Mouse (Mus musculus): ENCODE measurements at regions not wholly inside any gene's neighbourhood (a gene's known extent, or its start where the extent isn't known, plus 50 kb on each side); places are given as distances from the start of the nearest gene placed in this dataset.

DNA sequence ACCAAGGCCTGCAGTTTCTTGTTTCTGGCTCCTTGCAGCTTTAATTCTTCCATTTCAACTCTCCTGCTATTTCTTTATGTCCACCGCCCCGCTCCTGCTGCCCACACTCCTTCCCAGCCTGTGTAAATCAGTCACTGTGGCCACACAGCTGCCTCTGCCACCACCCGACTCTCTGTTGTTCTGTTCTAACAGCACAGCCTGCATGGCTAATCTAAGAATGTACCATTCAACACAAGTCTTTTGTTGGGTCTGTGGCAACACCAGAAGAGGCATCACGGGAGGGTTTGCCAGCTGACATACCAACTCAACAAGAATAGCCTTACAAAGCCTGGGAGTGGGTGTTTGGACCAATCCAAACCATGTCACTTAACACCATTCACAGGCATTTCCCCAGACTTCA is 264.9 kb upstream of the Pum3 start:
- WGBS, result 65% methylated on average over 4 of the region's 4 CpGs
- H3K4me2 ChIP-seq (replicated peaks), result no peak overlapping the region
- H3K4me1 ChIP-seq (replicated peaks), result 0 out of 2 replicates have a peak, but pooled peaks cover 4% of the 10 kb centered on the region
- no peaks in the 10 kb centered on the region for H3K36me3 ChIP-seq
- no peak for ATAC-seq
- H3K9ac ChIP-seq (replicated peaks), result no peak overlapping the region
- H3K4me3 ChIP-seq (replicated peaks), result no peak overlapping the region
- H3K9me3 ChIP-seq, result no peaks in the 10 kb centered on the region
- no peaks in the 10 kb centered on the region for H3K27me3 ChIP-seq
- H3K27ac ChIP-seq, result no peak overlapping the region

DNA sequence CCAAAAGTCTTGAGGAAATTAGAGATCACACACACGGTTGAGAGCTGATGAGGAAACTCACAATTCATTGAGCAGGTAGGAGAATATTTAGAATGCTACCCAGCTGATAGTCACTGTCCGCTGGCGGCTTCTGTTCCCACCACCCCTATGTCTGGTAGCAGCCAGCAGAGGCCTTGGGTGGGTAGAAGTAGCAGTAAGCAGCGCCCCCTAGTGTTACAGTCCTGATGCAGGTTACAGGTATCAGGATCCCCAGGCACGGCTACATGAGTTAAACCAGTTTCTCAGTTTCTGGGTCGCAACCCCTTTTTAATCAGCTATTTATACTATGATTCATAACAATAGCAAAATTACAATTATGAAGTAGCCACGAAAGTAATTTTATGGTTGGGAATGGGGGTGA is 264.1 kb upstream of the Pum3 start:
- 0 out of 2 replicates have a peak, but pooled peaks cover 4% of the 10 kb centered on the region for H3K4me1 ChIP-seq (replicated peaks)
- no peaks in the 10 kb centered on the region for H3K36me3 ChIP-seq
- no peaks in the 10 kb centered on the region for H3K27me3 ChIP-seq
- WGBS, result 77% methylated on average over 7 of the region's 7 CpGs
- H3K4me2 ChIP-seq (replicated peaks), result no peak overlapping the region
- no peak overlapping the region for H3K9ac ChIP-seq (replicated peaks)
- no peak overlapping the region for H3K27ac ChIP-seq
- no peaks in the 10 kb centered on the region for H3K9me3 ChIP-seq
- no peak for ATAC-seq
- no peak overlapping the region for H3K4me3 ChIP-seq (replicated peaks)

DNA sequence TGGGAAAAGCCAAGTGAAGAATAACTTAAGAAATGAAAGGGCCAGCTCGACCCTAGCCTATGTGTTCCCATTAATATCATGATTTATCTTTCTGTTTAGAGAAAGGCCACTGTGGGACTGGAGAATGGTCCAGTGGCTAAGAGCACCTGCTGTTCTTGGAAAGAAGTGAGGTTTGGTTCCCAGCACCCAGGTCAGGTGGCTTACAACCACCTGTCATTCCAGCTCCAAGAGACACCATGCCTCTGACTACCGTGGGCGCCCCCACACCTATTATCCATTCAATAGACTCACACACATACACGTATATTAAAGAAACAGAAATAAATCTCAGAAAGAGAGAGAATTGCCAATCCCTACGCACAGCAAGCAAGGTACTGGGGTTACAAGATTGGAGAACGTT is 263.3 kb upstream of the Pum3 start:
- Histone ChIP-seq H3K4me1 (replicated peaks) (0 out of 2 replicates have a peak, but pooled peaks cover 4% of the 10 kb centered on the region), H3K9me3 (no peaks in the 10 kb centered on the region), H3K27ac (no peak overlapping the region), H3K27me3 (no peaks in the 10 kb centered on the region), H3K4me3 (replicated peaks) (no peak overlapping the region), H3K4me2 (replicated peaks) (no peak overlapping the region), H3K36me3 (no peaks in the 10 kb centered on the region), H3K9ac (replicated peaks) (no peak overlapping the region)
- ATAC-seq, result no peak
- 94% methylated on average over 6 of the region's 6 CpGs for WGBS

DNA sequence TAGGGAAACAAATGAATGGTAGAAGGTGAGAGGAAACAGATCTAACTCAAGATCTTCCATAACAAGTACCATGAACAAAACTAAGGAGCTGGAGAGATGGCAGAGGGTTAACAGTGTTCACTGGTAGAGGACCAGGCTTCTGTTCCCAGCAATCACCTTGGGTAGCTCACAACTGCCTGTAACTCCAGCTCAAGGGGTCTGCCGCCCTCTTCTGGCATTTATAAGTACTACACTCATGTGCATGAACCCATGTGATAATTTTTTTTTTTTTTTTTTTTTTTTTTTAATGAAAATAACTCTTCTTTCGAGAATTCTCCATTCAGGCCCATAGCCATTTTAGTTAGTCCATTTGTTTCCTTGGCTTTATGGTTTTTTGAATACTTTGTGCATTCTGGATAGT is 253.8 kb upstream of the Pum3 start:
- Histone ChIP-seq H3K4me3 (replicated peaks) (no peak overlapping the region), H3K36me3 (no peaks in the 10 kb centered on the region), H3K9ac (replicated peaks) (no peak overlapping the region), H3K27me3 (no peaks in the 10 kb centered on the region), H3K27ac (no peak overlapping the region), H3K4me2 (replicated peaks) (no peak overlapping the region), H3K9me3 (peaks cover 8% of the 10 kb centered on the region; the same call in 1 of the 2 replicates), H3K4me1 (replicated peaks) (no peaks in the 10 kb centered on the region)
- 45% methylated on average over 2 of the region's 2 CpGs for WGBS
- no peak for ATAC-seq

DNA sequence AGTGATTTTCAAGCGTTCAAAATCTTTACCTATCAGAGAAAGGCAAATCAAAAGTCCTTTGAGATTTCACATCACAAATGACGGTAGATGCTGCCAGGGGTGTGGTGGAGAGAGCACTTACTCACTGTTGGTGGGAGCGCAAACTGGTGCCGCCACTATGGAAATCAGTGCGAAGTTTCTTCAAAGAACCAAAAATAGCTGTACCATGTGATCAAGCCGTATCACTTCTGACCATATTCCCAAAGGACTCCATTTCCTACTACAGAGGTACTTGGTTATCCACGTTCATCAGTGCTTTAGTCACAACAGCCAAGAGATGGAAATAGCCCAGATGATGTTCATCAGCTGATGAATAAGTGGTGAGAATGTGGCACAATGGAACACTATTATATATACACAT is 249.8 kb upstream of the Pum3 start:
- no peaks in the 10 kb centered on the region for H3K4me1 ChIP-seq (replicated peaks)
- H3K27ac ChIP-seq, result no peak overlapping the region
- H3K9ac ChIP-seq (replicated peaks), result no peak overlapping the region
- H3K27me3 ChIP-seq, result no peaks in the 10 kb centered on the region
- H3K4me3 ChIP-seq (replicated peaks), result no peak overlapping the region
- H3K36me3 ChIP-seq, result no peaks in the 10 kb centered on the region
- 85% methylated on average over 7 of the region's 7 CpGs for WGBS
- 0 out of 2 replicates have a peak, but pooled peaks cover 4% of the 10 kb centered on the region for H3K9me3 ChIP-seq
- H3K4me2 ChIP-seq (replicated peaks), result no peak overlapping the region
- ATAC-seq, result no peak

DNA sequence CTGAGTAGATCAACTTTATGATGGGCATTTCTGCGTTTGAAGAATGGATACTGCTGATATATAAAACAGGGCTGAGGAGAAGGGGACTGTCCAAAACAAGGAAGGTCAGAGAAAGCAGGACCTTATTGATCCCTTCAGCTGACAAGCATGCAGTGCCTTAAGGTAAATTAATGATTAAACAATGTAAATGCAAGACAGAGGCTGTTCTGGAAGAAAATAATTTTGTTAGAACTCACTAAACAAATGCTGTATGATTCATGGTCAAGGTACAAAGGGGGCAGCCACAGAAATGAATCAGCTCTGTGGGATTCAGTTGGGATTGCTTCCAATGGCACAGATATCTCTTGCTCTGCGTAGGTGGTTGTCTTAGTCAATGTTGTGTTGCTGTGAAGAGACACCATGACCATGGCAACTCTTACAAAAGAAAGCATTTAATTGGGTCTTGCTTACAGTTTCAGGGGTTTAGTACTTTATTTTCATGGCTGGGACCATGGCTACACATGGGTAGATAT is 243.1 kb upstream of the Pum3 start:
- Histone ChIP-seq H3K4me2 (replicated peaks) (no peak overlapping the region), H3K36me3 (no peaks in the 10 kb centered on the region), H3K9me3 (no peaks in the 10 kb centered on the region), H3K9ac (replicated peaks) (no peak overlapping the region), H3K27ac (no peak overlapping the region), H3K4me1 (replicated peaks) (no peaks in the 10 kb centered on the region), H3K4me3 (replicated peaks) (no peak overlapping the region), H3K27me3 (no peaks in the 10 kb centered on the region)
- WGBS, result 85% methylated on average over 2 of the region's 2 CpGs
- ATAC-seq, result no peak

DNA sequence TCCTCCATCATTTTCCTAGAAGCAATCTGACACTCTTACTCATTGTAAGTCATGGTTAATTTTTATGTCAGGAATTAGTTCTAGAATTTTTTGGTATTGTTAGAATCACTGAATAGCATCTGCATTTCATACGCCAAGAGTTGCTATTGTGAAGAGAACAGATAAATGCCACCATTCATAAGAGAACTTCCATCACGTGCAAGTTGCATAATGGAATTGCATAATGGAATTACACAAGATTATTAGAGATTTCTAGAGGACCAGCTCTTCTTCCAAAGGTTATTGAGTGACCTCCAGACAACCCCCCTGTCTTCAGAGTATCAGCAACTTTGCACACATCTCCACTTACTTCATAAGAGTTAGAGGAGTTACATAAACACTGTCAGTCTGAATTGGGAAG is 233.7 kb upstream of the Pum3 start:
- Histone ChIP-seq H3K4me1 (replicated peaks) (no peaks in the 10 kb centered on the region), H3K4me2 (replicated peaks) (no peak overlapping the region), H3K9me3 (no peaks in the 10 kb centered on the region), H3K9ac (replicated peaks) (no peak overlapping the region), H3K27me3 (no peaks in the 10 kb centered on the region), H3K27ac (no peak overlapping the region), H3K36me3 (no peaks in the 10 kb centered on the region), H3K4me3 (replicated peaks) (no peak overlapping the region)
- WGBS, result 48% methylated on average over 2 of the region's 2 CpGs
- no peak for ATAC-seq

DNA sequence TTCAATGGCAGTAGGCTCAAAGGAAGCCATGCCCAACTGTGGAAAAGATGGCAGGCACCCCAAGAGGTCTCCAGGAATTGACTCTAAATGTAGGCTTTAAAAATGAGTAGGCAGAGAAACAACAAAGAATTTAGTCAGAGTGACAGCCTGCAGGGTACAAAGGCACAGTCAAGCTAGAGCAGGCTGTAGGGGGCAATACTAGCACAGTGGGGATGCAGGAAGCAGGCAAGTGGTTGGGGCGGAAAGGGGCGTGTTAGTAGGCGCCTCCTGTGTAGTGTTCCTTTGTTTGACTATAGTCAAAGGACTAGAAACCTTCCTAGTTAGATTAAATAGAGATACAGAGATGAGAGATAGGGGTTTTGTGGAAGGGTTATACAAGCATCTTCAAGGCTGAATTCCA is 211.4 kb upstream of the Pum3 start:
- WGBS, result 29% methylated on average over 3 of the region's 3 CpGs
- H3K4me3 ChIP-seq (replicated peaks), result no peak overlapping the region

DNA sequence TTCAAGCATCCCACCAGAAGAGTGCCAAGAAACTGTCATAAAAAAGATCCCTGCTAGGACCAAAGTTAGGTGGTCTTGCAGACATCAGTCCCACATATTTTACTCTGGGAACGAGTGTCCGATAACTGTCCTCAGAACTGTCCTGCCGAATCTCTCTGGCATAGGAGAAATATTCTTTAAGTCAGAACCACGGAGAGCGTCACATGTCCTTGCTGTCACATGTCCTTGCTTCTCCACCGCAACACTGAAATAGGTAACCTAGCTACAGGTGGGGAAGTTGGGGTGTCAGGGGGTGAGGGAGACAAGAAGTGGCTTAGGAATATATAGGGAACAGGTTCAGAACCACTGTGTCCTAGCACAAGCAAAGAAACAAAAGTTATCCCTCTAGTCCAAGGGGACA is 203.5 kb upstream of the Pum3 start:
- Histone ChIP-seq H3K36me3 (no peaks in the 10 kb centered on the region), H3K4me3 (replicated peaks) (no peak overlapping the region), H3K9me3 (no peaks in the 10 kb centered on the region), H3K4me2 (replicated peaks) (no peak overlapping the region), H3K27me3 (no peaks in the 10 kb centered on the region), H3K27ac (no peak overlapping the region), H3K4me1 (replicated peaks) (no peaks in the 10 kb centered on the region), H3K9ac (replicated peaks) (no peak overlapping the region)
- no peak for ATAC-seq
- 84% methylated on average over 6 of the region's 6 CpGs for WGBS

More for the DNA sequence above, 211.4 kb upstream of the Pum3 start:
- Histone ChIP-seq H3K27me3 (no peaks in the 10 kb centered on the region), H3K36me3 (no peaks in the 10 kb centered on the region), H3K9me3 (no peaks in the 10 kb centered on the region), H3K4me2 (replicated peaks) (no peak overlapping the region), H3K9ac (replicated peaks) (no peak overlapping the region), H3K4me1 (replicated peaks) (no peaks in the 10 kb centered on the region), H3K27ac (no peak overlapping the region)
- ATAC-seq, result no peak

DNA sequence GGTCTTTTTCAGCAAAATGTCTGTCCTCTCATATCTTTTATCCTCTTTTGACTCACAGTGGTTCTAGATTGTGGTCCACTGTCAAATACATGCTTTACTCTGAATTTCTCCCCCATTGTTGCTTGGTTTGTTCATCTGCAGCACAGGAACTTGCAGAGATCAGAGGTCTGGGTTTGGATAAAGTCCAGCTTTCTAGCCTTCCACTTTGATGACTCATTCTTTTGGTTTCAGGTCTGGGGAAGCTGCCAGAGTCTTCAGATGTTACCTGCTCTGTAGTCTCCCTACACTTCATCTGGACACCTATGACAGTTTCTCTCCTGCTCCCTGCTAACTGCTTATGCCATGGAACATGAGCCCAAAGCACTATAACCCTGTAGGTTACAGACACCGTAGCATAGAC is 198.0 kb upstream of the Pum3 start:
- Histone ChIP-seq H3K9ac (replicated peaks) (no peak overlapping the region), H3K4me1 (replicated peaks) (no peaks in the 10 kb centered on the region), H3K4me3 (replicated peaks) (no peak overlapping the region), H3K9me3 (no peaks in the 10 kb centered on the region), H3K27me3 (no peaks in the 10 kb centered on the region), H3K4me2 (replicated peaks) (no peak overlapping the region), H3K27ac (no peak overlapping the region), H3K36me3 (no peaks in the 10 kb centered on the region)
- WGBS, result 92% methylated on average over 1 of the region's 1 CpGs
- ATAC-seq, result no peak

DNA sequence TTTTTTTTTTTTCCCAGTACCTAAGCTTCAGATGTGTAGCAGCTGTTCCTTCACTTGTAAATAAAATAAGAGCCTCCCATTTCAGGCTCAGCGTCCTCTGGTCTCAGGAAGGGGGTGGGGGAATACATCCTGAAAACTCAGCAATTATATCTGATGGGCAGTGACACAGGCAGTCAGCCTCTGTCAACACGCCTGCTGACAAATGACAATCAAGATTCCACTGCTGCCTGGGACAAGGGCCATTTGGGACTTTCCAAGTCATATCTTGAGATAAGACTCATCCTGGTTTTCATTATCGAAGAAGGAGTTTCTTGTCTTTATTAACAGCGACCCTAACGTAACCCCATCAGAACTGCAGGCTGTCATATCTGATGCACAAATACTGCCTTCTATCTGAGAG is 187.9 kb upstream of the Pum3 start:
- H3K36me3 ChIP-seq, result no peaks in the 10 kb centered on the region
- no peak overlapping the region for H3K4me3 ChIP-seq (replicated peaks)
- no peaks in the 10 kb centered on the region for H3K27me3 ChIP-seq
- 0 out of 2 replicates have a peak, but pooled peaks cover 3% of the 10 kb centered on the region for H3K4me1 ChIP-seq (replicated peaks)
- ATAC-seq, result no peak
- H3K9ac ChIP-seq (replicated peaks), result no peak overlapping the region
- no peaks in the 10 kb centered on the region for H3K9me3 ChIP-seq
- no peak overlapping the region for H3K27ac ChIP-seq
- WGBS, result 72% methylated on average over 5 of the region's 5 CpGs
- no peak overlapping the region for H3K4me2 ChIP-seq (replicated peaks)

DNA sequence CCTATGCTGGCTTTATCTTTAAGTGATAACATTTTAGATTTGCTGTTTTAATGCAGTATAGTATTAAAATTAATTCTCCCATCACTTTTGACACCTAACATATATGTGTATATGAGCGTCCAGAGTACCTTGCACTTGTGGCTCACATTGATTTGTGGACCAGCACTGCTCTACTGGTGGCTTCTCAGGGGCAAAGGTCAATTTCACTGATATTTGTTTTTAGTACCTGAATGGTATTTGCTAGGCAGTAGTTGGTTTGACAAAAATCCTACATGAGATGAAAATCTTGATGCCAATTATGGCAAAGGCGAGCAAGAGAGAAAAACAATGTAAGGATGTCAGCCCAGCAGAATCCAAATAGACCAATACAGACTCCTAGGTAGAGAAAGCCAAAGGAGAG is 177.3 kb upstream of the Pum3 start:
- no peaks in the 10 kb centered on the region for H3K27me3 ChIP-seq
- H3K27ac ChIP-seq, result no peak overlapping the region
- 88% methylated on average over 2 of the region's 2 CpGs for WGBS
- no peaks in the 10 kb centered on the region for H3K36me3 ChIP-seq
- peaks cover 5% of the 10 kb centered on the region; the same call in 1 of the 2 replicates for H3K4me1 ChIP-seq (replicated peaks)
- no peak overlapping the region for H3K4me3 ChIP-seq (replicated peaks)
- ATAC-seq, result no peak
- no peak overlapping the region for H3K9ac ChIP-seq (replicated peaks)
- no peak overlapping the region for H3K4me2 ChIP-seq (replicated peaks)
- H3K9me3 ChIP-seq, result no peaks in the 10 kb centered on the region

DNA sequence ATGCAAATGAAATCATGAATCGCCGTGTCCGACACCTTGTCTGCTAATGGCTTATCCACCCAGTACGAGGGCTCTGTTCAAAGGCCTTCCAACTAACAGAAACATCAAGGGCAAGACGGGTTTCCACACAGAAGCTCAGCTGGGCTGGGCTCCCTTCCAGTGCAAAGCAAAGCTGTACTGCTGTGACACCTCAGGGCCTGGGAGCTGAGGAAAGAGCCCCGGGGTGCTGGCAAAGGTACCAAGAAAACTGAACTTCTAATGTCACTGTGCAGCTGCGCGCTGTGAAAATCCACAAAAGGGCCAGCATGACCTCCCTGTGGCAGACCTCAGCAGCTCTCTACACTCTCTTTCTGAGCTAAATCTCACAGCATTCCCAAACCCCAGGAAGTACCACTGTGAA is 173.7 kb upstream of the Pum3 start:
- 15% methylated on average over 8 of the region's 8 CpGs for WGBS
- 0 out of 2 replicates have a peak, but pooled peaks have one; percentile 43 for ATAC-seq
- H3K27me3 ChIP-seq, result no peaks in the 10 kb centered on the region

More for the DNA sequence above, 173.7 kb upstream of the Pum3 start:
- H3K36me3 ChIP-seq, result no peaks in the 10 kb centered on the region
- no peaks in the 10 kb centered on the region for H3K9me3 ChIP-seq
- H3K4me2 ChIP-seq (replicated peaks), result no peak overlapping the region
- no peak overlapping the region for H3K27ac ChIP-seq
- H3K9ac ChIP-seq (replicated peaks), result no peak overlapping the region
- H3K4me3 ChIP-seq (replicated peaks), result no peak overlapping the region
- H3K4me1 ChIP-seq (replicated peaks), result peaks cover 13% of the 10 kb centered on the region
